Mouse (Mus musculus) small intestine, adult 2 months (tissue): ENCODE data around the gene Epx.

ENCODE experiments used
- CTCF ChIP-seq: fragments of 200-500 bp; IDR thresholded peaks from 2 replicates; pipeline ENCODE4 v1.5.1; 2012; ENCODE audit warnings: low read depth, mild to moderate bottlenecking, control low read depth, inconsistent platforms, low read length, moderate library complexity, mixed read lengths; ENCODE audit not compliant: insufficient replicate concordance, insufficient read length; ENCODE audit errors: extremely low read depth
- POLR2A ChIP-seq: fragments of 200-500 bp; IDR thresholded peaks from 2 replicates; pipeline ENCODE4 v1.6.1; 2012; ENCODE audit warnings: low read depth, mild to moderate bottlenecking, control low read depth, inconsistent platforms, low read length, moderate library complexity

GRCm38 (mm10) chr11:87879826-87880225 lies 4.5 kb upstream of the Epx start:
- no peak for TF ChIP-seq POLR2A
- no peak for TF ChIP-seq CTCF
